Mouse (Mus musculus) gastrocnemius, postnatal 10 days (tissue): ENCODE measurements around the gene Fam129c. TPM values are rescaled to one million over a fixed set of nuclear protein-coding genes. Genes with fewer than 3 reads are reported as not detected.

ENCODE experiments used
- DNase-seq: peaks from one replicate; pipeline ENCODE4 v3.0.0; 2021; ENCODE audit warnings: mixed read lengths
- total RNA-seq, 2 experiments: library from RNA; stranded (reverse); gene quantifications; 2 replicates each; pipeline ENCODE4 v1.2.3; 2021

The Fam129c gene
- total RNA-seq, 2 experiments from 2014 or later, result 0.40 to 3.3 TPM

DNA sequence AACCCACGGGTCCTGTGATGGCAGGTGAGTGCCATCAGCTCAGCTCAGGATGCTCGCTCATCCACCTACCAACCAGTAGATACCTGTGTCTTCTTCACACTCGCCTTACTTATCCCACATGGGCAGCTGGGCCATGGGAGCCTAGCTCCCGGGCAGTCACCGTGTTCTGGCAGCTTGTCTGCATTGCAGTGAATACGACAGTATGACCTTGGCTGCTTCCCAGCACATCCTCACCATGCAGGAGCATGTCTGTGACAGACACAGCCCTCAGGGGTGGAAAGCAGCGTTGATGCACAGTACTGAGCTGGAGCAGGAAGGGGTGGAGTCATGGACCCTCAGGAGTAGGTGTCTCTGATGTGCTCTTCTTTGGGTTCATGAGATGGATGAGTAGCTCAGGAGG lies 23.0 kb upstream of the Fam129c start:
- DNase-seq, result no peak

DNA sequence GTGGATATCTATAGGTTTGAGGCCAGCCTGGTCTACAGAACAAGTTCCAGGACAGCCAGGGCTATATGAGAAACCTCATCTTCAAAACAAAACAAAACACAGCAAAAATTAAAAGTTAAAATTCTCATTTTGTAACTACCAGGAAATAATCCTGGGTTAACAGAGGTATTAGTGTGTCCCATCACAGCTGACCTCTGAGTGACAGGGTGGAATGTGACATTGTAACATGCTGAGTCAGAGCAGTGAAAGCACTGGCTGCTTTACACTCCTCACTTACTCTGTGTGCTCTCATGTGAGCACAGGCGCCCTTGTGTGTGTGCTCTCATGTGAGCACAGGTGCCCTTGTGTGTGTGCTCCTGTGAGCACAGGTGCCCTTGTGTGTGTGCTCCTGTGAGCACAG lies 22.4 kb upstream of the Fam129c start:
- DNase-seq, result no peak

DNA sequence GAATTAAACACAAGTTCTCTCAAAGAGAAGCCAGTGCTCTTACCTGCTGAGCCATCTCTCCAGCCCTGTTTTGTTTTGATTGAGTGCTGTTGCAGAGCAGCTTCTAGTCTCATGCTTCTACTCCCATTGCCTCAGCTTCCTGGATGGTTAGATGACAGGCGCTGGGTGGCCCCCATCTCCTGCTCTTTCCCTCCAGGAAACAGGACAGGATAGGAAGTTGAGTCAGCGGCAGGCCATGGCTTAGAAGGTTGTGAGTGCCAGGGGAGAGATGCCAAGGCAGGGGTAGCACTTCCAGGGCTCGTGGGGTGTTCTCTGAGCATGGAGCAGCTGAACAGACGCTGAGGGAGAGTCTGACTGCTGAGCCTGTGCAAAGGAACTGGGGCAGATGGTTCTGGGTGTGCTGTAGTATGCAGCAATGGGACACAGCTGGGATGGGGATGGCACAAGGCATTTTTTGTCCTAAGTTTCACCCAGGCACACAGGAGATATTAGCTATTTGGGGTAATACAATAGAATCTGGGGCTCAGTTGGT lies 19.5 kb upstream of the Fam129c start:
- DNase-seq, result no peak

DNA sequence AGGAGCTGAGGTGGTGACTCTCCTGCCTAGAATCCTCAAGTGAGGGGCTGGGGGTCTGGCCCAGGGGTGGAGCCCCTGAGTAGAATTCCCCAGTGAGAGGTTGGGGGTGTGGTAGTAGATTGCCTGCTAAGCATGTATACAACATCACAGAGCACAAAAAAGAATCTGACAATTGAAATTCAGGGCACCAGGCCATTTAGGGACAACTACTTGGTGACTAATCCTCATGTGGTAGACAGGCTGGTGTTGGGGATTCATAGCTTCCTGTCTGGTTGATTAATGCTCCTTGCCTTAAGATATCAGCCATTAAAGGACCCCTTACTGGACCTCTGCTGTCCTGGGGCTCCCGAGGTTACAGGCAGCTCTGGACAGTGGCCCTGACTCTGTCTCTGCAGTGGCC lies 18.4 kb upstream of the Fam129c start:
- no peak for DNase-seq

DNA sequence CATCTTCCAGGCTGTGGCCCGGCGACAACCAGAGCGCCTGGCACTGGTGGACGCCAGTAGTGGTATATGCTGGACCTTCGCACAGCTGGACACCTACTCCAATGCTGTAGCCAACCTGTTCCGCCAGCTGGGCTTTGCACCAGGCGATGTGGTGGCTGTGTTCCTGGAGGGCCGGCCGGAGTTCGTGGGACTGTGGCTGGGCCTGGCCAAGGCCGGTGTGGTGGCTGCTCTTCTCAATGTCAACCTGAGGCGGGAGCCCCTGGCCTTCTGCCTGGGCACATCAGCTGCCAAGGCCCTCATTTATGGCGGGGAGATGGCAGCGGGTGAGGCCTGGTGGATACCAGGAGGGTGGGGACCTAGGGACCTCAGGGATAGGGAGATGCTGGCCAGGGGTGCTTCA lies 18.0 kb upstream of the Fam129c start:
- peak; percentile 64 for DNase-seq

DNA sequence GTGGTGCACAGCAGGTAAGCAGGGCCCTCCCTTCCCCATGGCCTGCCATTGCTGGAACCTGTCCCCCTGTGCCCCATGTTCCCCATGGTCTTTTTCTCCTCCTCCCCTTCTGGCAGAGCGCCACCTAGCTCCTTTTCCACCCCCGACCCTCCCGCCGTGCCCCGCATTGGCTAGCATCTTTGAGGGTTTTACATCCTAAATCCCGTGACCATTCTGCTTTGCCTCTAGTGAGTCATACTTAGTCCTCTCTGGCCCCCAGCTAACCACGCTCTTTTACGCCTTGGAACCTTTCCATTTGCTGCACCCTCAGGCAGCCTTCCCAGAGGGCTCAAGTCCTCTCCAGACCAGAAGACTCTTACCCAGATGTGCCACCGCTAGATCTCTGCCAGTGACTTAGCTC lies 17.2 kb upstream of the Fam129c start:
- no peak for DNase-seq

- DNase-seq, result peak; percentile 51
These were observed 10.6 kb upstream of the Fam129c start for GRCm38 (mm10) chr8:71586891-71587290.

GRCm38 (mm10) chr8:71588762-71589161 lies 8.7 kb upstream of the Fam129c start:
- DNase-seq, result no peak

DNA sequence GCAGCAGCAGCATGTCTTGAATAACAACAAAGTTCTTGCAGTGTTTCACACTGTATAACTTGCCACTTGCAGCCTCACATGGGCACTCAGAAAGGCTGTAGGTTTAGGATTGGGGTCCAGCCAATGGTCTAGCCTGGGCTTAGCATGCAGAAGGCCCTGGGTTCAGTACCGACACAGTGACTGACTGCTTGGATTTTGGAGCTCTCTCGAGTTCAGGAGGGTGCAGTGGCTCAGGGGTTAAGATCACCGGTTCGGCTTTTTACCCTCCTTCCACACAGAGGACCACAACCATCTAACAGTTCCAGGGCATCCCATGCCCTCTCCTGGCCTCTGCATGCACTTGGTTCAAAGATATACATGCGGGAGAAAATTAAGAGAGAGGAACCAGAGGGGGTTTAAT lies 6.4 kb upstream of the Fam129c start:
- DNase-seq, result no peak

DNA sequence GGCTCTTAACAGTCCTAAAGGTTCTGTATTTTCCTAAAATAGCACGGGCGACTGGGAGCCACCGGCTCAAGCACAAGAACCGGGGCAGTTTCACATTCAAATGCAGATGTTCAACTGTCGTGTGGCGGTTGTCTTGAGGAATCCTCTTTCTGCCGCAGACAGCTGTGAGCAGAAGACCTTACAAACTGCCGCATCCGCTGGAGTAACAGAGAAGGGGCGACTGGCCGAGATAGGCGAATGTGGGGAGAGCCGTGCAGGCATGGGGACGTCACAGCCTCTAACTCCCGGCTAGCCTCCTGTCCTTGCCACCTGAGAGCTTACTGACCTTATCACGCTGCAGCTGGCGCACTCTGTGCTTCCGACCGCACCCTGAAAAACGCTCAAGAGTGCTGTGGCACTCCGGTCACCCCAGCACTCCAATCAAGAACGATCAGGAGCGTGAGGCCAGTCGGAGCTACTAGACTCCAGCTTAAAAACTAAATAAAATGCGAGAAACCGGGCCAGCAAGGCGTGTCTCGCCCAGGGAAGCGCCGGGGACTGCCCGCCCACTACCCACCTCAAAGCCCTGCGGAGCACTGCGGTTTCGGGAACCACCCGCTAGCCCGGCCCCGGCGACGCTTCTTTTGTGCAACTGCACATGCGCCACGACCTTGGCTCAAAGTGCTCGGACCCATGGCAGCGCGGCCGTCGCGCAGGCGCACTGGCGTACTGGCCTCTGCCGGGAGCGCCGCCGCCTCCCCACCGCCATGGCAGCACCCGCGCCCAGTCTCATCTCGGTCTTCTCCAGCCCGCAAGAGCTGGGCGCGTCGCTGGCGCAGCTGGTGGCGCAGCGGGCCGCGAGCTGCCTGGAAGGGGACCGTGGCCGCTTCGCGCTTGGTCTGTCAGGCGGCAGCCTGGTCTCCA lies 5.7 kb upstream of the Fam129c start, which contains the start of gene Pgls:
Pgls (plus strand) TSS at position 706 of the 903 bp plus-strand sequence.
- peak; percentile 94 for DNase-seq

GRCm38 (mm10) chr8:71592374-71593170 lies 4.9 kb upstream of the Fam129c start:
- peak; percentile 75 for DNase-seq

GRCm38 (mm10) chr8:71593556-71594323 lies 3.7 kb upstream of the Fam129c start:
- no peak for DNase-seq

GRCm38 (mm10) chr8:71594324-71594722 lies 3.1 kb upstream of the Fam129c start:
- DNase-seq, result no peak

GRCm38 (mm10) chr8:71595862-71596261 lies 1.6 kb upstream of the Fam129c start:
- DNase-seq, result peak; percentile 97

GRCm38 (mm10) chr8:71596384-71596783 lies 1.1 kb upstream of the Fam129c start:
- no peak for DNase-seq

- DNase-seq, result no peak
These were observed 650 bp upstream of the Fam129c start for GRCm38 (mm10) chr8:71596798-71597197.

DNA sequence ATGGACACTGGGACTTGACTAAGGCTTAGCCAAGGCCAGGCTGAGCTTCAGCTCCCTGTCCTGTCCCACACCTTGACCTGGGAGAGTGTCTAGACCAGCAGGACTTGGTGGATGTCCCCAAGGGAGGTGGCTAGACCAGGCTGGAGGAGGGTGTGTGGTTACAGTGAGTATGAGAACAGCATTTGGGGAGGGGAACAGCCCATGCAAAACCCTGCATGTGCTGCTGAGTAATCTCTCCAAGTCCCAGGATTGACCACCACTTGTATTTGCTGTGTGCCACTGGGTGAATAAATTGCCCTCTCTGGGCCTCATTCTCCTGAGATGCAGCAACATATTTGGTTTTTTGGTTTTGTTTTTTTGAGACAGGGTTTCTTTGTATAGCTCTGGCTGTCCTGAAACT lies 927 bp downstream of the Fam129c start:
- DNase-seq, result no peak

DNA sequence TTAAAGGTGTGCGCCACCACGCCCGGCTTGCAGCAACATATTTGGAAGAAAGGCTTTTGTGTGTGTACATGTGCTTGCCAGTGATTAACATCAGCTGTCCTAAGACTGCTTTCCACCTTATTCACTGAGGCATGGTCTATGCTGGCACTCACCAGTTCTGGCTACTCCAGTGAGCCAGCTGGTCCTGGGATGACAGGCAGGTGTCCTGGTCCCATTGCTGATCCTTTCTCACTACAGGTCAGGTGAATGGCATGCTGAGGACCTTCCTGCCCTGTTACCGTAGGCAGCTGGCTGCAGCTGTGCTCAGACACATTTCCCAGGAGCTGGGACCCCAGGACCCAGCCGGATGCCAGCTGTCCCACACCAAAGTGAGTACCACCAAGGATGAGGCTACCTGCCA lies 1.4 kb downstream of the Fam129c start:
- DNase-seq, result no peak

DNA sequence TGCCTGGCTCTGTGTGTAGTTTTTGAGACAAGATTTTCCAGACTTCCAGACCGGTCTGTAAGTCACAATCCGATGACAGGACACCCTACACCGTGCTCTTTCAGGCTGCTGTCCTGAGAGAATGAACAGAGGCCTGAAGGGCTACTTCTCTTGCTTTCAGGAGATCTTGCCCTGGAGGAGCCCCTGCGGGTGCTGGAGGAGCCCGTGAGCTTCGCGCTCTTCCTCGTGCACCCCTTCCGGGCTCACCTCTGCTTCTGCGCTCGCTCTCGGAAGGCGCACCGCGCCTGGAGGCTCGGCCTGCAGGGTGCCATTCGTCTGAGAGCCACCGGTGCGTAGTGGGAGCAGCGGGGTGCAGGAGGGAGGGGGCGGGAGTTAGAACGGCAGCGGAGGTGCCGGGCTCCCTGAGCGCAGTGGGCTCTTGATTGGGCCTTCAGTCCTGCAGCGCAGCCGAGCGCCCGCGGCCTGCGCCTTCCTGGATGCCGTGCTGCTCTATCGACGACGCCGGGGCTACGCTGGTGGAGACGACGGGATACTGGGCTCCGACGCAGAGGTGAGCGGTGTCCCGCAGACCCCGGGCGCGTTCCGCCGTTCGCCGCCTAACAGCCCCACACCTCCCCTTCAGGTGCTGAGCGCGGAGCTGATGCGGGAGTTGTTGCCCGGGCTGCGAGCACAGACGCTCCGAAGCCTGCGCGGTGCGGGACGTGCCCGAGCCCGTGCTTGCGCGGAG lies 4.7 kb downstream of the Fam129c start:
- DNase-seq, result no peak

DNA sequence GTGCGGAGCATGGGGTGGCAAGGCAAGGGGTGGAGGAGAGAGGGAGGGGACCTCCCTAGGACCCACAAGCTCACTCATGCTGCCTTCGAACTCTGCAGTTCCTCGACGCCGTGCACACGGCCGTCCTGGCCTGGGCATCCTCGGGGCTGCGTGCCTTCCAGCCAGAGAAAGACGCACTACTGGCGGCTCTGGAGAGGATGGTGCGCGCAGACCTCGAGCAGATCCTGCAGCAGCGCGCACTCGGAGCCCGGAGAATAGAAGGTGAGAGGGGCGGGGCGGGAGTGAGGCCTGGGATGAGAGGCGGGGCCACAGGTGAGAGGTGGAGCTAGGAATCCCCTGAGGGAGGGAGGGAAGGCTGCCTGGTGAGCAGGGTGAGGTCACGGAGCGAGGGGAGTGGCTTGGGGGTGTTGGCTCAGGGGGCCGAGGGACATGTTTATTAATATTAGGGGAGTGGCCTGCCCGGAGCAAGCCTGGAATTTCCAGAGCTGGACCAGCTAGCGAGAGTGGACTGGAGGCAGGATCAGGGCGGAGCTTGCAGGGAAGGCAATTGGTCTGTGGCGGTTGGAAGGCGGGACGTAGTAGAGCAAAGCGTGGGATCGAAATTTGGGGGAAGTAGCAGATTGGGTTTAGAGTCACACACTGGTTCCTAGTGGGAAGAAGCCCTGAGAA lies 5.4 kb downstream of the Fam129c start:
- DNase-seq, result peak; percentile 44

DNA sequence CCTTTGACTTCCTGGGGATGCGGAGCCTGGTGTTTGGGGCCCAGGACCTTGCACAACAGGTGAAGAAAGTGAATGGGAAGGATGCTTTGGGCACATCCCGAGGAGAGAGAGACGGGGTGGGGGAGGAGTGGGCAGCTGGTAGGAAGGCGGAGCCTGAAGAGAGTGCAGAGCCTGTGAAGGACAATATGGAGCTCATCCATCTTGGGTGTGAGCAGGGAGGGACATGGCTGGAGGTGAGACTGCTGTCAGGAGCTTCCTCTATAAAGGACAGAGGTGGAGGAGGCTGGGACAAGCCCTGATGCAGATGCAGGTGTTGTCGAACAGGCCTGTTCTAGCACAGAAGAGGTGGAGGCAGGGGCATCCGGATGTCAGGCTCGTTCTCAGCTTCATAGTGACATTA lies 6.6 kb downstream of the Fam129c start:
- no peak for DNase-seq
